Mouse (Mus musculus) cerebral cortex, adult 2 months (tissue): ENCODE measurements around the gene Polr3e.

Experiments
- WGBS: fragments of 180-500 bp; shearing (Covaris S2); methylation state at CpG from one replicate; pipeline ENCODE4 v1.1.7; 2018; 5-methylcytosine and 5-hydroxymethylcytosine counted together

Polr3e gene

DNA sequence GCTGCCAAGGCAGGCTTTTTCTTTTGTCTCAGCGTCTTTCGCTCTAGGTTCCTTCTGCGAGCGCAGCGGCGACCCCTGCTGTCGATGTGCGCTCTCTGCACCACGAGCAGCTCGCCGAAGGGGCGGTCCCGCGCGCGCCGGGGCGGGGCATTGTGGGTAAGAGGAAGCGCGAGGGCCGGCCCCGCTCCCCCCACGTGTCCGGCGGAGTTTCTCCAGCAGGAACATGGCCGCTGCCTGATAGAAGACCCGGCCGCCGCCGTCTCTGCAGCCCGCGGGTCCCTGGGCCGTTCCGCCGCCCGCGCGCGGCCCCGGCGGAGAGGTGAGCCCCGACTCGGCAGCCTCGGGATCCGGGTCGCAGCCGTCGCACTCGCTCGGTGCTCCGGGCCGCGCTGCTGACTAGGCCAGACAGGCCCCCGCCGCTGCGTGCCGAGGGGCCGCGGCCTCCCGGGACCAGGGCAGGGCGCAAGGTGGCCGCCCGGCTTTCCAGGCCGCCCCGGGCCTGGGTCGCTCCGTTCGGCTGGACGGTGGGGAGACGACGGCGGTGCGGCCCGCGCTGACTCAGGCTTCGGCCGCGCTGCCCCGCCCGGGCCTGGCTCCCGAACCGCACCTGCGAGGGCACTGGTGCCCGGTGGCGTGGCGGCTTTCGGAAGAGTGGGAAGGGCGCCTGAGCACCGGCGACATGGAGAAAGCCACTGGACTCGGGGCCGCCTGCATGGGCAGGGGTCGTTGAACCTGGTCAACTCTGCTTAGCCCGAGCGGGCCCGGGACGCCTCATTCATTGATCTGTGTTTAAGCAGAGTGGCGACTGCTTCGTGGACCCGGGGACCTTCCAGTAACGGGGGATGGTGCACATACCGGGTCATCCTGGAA lies at the start of gene Polr3e:
Gene Polr3e, plus strand, starts transcription at position 153 of the 870 bp plus-strand sequence.
- under 1% methylated on average over 102 of the region's 102 CpGs for WGBS

DNA sequence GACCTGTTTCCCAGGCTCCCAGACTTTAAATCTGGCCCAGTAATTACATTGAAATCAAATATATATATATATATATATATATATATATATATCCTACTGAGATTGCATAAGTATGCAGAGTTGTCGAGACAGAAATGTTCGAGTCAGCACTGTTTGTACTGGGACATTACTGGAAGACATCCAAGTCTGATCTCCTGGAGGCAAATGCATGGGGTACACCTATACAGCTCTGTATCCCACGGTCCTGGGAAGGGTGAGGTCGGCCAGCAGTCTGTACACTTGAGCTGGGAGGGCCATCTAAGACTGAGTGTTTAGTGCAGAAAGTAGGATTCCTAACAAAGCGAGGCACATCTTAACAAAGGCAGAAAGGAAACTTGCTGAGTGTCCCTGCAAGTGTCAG lies 47.7 kb upstream of the Polr3e start:
- WGBS: 33% methylated on average over 5 of the region's 5 CpGs

DNA sequence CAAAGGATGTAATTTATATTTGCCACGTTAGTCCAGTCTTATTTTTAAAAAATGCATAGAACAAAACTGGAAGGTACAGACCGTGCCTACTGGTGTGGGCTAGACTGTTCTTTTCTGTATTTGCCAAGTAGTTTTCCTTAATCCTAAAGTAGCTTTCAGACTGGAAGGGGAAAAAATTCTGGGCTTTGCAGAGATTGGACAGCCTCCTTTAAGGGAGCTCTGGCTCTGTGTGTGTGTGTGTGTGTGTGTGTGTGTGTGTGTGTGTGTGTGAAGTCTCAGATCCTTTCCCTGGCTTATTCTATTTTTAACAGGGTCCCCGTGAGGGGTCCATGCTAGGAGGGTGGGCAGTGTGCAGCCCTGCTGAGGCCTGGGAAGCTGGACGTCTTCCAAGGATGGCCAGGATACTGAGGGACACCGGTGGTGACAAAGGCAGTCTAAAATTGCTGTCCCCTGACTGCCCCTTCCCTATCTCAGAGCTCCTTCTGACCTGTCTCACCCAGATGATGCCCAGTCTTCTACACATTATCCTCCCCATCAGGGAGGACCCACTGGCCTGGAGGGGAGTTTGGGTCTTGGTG lies 47.0 kb upstream of the Polr3e start:
- WGBS: 45% methylated on average over 5 of the region's 5 CpGs

DNA sequence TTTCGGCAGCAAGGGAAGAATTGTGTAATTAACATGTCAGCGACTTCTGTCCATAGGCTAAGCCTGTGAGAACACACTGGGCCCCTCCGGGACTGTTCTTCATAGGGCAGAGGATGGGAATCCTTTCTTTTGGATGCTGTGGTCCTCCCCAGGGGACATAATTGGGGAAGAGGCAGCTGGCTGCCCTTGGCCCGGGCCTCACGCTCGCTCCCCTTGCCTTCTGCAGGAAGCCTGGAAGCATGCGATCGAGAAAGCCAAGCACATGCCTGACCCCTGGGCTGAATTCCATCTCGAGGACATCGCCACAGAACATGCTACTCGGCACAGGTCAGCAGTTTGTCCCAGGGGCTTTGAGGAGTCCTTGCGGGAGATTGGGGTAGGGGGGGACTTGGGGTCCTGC lies 44.5 kb upstream of the Polr3e start:
- 91% methylated on average over 12 of the region's 12 CpGs for WGBS

DNA sequence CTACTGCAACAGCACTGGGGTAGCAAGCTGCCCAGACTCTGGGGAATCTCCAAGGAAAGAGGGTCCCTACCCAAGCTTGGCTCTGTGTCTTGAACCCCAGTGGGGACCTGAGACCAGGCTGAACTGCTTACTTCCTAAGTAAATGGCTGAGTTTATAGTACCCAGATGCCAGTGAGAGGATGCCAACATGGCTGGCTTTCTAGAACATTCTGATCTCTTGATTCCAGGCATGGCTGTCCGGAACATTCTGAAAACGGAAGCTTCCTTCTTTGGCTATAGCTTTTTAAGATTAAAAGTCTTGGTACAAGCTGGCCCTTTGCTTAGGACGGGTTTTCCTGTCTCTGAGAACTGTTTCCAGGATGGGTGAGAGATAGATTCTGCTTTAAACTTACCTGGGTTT lies 43.5 kb upstream of the Polr3e start:
- WGBS: 83% methylated on average over 3 of the region's 3 CpGs

DNA sequence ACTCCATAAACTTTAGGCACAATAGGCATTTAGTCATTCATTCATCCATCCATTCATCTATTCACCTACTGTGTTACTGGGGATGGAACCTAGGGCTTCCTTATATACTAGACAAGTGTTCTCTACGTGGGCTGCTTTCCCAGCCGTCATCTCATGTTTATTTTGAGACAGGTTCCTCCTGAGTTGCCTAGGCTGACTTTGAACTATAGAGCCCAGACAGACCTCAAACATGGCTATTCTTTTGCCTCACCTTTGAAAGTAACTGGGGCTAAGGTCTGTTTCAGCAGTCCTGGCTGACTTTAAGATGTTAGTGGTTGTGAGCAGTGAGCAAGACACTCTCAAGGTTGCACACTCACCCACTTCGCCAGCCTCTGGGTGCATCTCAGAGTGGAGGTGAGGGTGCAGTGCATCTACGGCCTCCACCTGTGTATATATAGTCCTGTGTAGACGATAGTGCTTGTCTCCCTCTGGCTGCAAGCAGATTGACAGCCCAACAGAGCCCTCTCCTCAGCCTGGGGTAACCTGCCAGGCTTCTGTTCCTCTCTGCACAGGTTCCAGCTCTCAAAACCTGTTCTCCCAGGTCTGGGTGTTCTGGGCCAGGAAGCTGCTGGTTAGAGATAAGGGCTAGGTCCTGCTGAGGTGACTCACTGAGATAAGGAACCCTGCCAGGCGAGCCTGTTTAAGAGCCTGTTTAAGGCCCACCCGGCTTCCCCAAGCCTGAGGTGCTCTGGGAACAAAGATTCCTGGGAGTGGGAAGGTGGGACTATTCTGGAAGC lies 42.6 kb upstream of the Polr3e start:
- 63% methylated on average over 7 of the region's 7 CpGs for WGBS

DNA sequence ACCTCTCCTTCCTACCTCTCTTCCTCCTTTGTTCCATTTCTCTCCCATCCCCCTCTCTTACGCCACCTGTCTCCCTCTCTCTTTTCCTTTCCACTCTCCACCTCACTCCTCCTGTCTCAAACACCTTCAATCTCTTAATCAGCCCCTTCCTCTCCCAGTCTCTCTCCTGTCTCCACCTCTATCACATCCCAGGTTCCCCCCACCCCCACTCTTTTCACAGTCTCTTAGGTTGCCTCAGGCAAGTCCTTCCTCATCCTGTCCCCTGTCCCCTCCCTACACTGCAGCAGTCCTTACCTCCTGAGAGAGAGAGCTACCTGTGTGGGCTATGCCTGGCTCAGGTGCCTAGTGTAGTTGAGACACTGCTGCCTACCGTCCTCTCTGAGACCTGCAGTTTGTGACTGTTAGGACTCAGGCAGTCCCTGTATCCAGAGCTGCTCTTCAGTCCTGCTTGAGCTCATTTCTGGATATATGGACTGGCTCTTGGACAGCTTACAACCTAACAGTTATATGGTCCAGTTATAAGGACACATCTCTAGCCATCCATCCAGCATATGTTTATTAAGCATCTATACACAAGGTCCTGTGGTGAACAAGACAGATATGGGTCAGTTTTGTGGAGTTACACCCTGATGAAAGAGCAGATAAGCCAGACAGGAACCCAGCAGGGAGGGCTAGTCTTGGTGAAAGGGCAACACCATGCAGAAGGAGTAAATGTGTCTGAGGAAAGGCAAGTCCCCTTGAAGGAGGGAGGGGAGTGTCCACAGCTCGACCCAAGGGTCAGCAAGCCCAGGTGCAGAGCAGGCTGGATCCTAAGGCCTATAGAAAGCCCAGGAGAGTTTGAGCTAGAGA lies 41.8 kb upstream of the Polr3e start:
- WGBS: 84% methylated on average over 3 of the region's 3 CpGs

DNA sequence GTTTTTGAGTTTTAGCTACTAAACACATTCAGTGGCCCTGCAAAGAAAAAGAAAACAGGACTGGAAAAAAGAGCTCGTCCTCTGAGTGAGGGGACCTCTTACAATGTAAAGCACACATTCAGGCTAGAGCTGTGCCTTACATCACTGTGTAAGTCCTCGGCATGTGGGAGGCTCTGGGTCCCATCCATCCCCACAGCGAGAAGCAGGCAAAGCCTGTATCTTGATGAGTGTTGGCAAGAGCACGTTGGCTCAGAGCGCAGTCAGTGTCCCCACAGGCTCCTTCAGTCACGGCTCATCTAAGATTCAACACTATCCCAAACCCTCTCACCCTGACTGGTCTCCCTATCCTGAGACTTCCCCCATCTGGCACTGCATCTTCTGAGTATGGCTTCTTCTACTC lies 39.3 kb upstream of the Polr3e start:
- WGBS: 30% methylated on average over 6 of the region's 6 CpGs

DNA sequence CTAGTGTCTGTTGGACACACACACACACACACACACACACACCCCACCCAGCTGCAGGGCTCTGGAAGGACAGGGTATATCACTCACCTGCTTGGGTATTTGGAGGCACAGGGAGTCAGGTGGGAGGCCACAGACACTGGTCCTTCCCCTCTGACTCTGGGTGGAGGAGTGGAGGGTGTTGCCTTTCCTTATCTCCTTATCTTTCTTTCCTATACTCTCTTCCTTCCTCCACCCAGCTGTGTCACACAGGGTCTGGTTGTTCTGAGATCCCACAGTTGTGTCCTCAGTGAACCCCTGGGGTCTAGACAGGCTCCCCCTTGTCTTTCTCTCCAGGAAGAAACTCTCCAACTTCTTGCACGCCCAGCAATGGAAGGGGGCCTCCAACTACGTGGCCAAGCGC lies 37.6 kb upstream of the Polr3e start:
- 80% methylated on average over 3 of the region's 3 CpGs for WGBS

DNA sequence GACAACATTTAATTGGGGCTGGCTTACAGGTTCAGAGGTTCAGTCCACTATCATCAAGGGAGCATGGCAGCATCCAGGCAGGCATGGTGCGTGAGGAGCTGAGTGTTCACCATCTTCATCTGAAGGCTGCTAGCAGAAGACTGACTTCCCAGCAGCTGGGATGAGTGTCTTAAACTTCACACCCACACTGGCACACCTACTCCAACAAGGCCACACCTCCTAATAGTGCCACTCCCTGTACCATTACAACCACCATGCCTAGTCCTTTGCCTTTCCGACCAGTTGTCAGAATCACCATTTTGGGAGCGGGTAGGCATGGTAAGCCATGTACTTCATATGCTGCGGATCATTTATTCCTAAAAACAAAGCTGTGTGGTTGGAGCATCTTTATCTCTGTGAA lies 36.8 kb upstream of the Polr3e start:
- WGBS: 89% methylated on average over 4 of the region's 4 CpGs

DNA sequence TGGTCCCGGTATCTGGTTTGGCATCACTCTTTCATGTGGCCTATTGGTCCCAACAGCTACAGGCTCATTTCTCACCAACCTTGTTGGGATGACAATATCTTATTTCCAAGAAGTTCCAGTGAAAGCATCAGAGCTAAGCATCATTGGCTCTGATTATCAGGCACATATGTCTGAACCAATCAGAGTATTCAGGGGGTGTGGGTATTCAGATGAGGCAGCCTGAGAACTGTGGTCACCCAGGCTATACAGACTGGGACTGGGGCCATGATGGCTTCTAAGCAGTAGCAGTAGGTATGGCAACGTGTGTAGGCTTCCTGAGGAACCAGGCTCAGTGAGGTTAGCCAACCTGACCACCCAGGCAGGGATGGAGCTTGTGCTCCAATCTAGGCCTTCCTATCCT lies 36.1 kb upstream of the Polr3e start:
- WGBS: 71% methylated on average over 2 of the region's 2 CpGs

DNA sequence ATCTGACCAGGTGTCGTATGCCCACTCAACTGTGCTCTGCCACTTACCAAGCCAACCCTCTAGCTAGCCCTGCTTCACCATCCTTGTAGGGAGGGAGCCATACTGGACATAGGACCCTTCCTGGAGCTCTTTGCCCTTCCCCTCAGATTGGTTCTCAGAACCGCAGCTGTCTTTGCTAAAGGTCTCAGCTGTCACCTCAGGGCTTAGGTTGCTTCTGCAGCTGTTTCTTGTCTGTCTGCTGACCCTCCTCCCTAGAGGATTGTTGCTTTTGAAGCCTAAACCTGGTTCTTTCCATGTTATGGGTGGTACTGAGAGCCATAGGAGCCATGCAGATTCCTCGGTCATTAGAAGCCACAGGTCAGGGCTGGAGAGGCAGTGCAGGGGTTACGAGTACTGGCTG lies 34.9 kb upstream of the Polr3e start:
- WGBS: 90% methylated on average over 4 of the region's 4 CpGs

DNA sequence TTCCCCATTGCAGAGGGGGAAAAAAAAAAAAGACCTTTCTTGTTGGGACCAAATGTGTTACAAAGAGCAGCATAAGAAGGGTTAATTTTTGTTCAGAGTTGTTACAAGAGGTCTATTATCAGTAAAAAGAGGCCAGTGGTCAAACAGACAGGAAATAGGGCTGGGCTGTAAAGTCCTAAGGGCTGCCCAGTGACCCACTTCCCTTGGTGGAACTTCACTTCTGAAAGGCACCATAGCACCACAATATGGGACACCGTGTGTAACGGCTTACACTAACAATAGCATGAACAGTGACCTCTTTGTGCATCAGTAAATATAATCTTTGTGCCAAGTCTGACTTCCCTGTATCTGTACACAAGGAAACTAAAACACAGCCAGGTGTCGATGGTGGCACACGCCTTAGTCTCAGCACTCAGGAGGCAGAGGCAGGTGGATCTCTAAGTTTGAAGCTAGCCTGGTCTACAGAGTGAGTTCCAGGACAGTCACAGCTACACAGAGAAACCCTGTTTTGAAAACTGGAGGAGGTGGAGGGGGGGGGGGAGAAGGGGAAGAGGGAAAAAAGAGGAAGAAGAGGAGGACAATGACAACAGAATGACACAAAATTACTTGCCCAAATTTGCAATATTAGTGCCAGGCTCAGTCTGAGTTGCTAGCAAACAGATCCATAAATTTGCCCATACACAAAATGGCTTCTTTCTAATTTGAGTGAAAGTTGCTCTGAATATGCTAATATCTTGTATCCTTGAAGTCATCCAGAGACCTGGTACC lies 33.8 kb upstream of the Polr3e start:
- WGBS: 79% methylated on average over 4 of the region's 4 CpGs

DNA sequence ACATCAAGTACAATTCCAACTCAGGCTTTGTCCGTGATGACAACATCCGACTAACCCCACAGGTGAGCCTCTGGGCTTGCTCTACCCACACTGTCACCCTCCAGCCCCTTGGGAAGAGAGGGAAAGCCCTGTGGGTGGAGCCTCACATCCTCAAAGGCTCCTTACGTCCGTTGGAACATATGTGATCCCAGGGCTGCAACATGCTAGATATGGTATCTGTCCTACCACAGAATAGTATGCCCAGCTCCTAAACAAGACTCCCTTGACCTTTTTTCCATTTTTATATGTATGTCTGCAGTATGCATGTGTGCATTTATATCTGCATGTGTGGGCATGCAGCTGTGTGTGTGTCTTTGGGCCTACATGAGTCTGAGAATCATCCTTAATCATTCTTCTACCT lies 32.8 kb upstream of the Polr3e start:
- WGBS: 91% methylated on average over 4 of the region's 4 CpGs

DNA sequence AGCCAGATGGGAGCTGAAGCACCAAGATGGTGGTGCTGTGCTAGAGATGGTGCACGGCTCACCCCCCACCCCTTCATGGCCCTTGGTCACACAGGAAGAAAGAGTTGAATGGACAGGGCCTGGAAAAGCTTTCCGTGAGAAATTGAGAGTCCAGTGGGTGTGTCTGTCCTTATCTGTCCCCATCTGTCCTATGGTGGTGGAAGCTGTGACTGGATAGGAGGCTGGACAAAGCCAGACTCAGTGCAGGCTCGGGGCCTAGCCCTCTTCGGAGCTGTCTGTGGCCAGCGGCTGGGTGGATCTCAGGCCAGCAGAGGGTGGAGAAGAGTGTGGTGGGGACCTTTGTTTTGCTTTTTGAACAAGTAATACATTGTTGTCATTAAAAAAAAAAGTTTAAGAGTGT lies 24.4 kb upstream of the Polr3e start:
- 79% methylated on average over 5 of the region's 5 CpGs for WGBS

DNA sequence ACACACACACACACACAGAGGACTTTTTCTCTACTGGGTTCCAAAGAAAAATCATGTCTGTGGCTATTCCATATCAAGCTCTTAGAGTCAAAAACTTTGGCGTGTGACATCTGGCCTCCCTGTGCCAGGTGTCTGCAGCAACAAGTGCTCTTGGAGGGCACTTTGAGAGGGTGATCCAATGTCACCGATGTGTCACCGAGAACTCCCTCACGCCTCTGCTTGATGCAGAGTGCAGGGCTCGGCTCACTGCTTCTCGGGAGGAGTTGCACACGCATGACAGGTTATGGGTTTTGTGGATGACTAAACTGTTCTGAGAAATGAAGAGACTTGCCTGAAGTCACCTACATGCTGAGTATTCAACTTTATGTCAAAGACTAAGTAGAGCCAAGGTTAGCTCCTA lies 20.5 kb upstream of the Polr3e start:
- WGBS: 95% methylated on average over 7 of the region's 7 CpGs

DNA sequence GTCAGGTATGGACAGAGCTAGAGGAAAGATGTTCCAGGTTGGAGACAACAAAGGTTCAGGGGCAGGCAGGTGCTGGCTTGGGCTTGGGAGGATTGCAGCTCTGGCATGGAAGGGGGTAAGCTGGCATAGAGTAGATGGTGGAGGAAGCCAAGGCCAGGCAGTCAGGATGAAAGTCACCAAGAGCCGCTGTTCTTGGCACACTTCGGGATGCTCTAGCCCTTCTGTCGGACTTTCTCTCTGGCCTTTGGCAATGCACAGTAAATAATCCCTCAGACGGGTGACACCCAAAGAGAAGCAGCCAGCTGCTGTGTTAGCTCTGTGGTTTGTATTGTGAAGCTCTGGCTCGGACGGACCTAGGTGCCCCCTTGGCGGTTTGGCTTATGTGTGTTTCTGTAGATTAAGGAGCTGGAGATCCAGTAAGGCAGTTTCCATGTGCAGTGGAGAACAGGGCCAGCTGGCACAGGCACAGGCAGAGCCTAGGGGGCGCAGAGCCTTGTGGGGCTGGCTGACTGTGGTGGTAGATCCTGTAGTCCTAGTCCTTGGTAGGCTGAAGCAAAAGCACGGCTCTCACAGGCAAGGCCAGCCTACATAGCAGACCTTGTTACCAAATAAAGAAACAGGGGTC lies 19.7 kb upstream of the Polr3e start:
- 76% methylated on average over 9 of the region's 9 CpGs for WGBS

DNA sequence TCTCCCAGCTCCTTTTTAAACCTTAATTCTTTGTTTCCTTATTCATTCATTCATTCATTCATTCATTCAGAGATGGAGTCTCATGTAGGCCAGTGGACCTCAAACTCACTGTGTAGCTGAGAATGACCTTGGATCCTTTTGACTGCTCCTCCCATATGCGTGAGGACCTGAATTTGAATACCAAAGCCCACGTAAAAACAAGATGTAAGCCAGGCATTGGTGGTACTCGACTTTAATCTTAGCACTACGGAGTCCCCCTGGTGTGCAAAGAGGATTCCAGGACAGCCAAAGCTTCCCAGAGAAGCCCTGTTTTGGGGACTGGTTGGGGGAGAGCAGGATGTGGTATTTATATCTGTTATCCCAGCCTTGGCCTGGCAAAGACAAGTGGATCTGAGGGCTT lies 17.4 kb upstream of the Polr3e start:
- WGBS: 82% methylated on average over 4 of the region's 4 CpGs

DNA sequence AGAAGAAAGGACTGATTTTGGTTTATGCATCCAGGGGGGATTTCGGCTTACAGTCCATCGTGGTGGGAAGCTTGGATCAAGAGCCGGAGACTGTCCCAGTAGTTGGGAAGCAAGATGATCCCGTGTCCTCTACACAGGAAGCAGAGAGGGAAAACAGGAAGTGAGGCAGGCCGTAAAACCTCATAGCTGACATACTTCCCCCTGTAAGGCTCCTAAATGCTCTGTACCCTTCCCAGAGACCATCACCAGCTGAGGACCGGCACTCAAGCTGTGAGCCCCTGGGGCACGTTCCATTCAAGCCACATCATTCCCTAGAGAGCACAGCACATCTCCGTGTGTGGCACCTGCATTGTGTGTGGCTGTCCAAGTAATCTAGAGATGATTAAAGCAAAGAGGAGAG lies 15.8 kb upstream of the Polr3e start:
- 62% methylated on average over 8 of the region's 8 CpGs for WGBS

DNA sequence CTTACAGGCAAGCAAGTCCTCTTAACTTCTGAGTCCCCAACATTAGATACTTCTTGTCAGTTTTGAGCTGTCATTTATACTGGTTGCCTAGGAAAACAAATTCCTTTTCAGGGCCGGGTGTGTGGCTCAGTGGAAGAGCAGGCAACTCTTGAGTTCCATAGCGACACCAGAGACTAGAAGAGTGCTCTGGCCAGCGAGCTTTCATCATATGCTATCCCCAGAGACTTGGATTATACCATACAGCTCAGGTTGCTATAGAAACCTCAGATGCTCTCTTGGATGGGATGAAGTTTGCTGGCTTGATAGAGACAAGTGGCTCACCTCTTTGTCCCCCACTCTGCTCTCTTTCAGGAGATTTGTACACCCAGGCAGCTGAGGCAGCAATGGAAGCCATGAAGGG lies 14.6 kb upstream of the Polr3e start:
- WGBS: 64% methylated on average over 3 of the region's 3 CpGs

DNA sequence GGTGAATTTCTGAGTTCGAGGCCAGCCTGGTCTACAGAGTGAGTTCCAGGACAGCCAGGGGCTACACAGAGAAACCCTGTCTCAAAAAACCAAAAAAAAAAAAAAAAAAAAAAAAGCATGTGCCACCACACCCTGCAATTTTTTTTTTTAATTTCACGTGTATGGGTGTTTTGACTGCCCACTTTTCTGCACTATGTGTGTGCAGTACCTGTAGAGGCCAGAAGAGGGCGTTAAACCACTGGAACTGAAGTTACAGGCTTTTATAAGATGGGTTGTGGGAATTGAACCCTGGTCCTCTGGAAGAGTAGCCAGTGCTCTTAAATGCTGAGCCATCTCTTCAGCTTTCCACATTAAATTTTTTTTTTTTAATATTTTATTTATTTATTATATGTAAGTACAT lies 7.4 kb upstream of the Polr3e start:
- 68% methylated on average over 3 of the region's 3 CpGs for WGBS
